Mouse (Mus musculus) spleen, postnatal 4 days (tissue): ENCODE results near the gene Alg9.

Experiments
- DNase-seq, 2 experiments: peaks; one replicate each; pipeline ENCODE4 v3.0.0; 2022; ENCODE audit warnings: low spot score in 2 of 2

Alg9 gene

DNA sequence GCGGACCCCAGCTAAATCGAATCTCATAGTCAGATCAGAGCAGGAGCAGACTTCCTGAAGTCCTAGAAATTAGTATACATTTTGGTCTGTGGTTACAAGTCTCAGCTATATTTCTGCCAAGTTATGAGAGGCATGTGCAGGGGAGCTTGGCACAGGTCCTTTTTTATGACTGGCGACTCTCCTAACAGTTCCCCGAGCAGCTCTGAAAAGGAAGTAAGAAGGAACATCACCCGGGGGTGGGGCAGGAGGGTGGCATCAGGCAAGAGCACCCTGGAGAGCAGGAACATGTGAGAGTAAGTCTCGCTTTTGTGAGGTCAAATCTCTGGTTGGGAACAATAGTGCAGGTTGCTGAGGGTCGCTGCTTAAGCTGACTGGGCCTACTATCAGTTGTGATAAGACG lies 75.9 kb downstream of the Alg9 start:
- DNase-seq, result no peak

- peak; percentile 71 to 83 for DNase-seq
These were observed 78.0 kb downstream of the Alg9 start for GRCm38 (mm10) chr9:50852634-50853349.

DNA sequence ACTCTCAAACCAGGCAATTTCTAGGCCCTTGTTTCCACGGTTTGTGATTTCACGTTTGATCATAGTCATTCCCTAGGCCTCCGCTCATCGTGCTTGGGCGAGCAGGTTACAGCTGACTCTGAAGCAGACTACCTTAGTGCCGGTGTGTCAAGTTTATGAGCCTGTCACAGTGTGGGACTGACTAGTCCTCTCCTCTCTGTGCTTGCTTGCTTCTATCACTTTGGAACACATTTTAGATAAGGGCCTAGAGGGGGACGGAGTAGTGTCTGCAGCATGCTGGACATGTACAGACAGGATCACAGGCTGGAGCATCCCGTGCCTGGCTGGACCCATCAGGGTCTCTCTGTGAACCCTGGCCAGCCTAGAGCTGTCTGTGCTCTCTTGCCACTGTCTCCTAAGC lies 79.6 kb downstream of the Alg9 start:
- DNase-seq, result peak; percentile 48 to 71

- DNase-seq, result peak; percentile 31 to 67
These were observed 80.4 kb downstream of the Alg9 start for GRCm38 (mm10) chr9:50855133-50855766.

DNA sequence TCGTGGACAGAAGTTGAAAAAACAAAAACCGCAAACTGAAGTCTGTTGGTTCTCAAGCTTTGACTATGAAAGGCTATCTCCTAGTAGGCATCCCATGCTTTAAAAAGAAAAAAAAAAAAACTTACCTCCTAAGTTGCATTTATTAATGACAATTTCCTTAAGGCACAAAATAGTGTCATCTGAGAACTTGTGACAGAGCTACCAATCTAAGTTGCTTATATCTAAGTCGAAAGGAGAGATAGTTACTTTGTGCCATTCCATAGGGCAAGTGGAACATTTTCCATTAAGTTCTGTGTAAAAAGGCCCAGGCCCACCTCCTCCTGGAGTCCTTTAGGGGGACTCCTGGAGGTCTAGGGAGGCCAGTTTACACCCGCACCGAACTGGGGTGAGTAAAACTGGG lies 81.0 kb downstream of the Alg9 start:
- DNase-seq, result no peak

GRCm38 (mm10) chr9:50856341-50857081 lies 81.7 kb downstream of the Alg9 start:
- peak; percentile 95 to 99 for DNase-seq

DNA sequence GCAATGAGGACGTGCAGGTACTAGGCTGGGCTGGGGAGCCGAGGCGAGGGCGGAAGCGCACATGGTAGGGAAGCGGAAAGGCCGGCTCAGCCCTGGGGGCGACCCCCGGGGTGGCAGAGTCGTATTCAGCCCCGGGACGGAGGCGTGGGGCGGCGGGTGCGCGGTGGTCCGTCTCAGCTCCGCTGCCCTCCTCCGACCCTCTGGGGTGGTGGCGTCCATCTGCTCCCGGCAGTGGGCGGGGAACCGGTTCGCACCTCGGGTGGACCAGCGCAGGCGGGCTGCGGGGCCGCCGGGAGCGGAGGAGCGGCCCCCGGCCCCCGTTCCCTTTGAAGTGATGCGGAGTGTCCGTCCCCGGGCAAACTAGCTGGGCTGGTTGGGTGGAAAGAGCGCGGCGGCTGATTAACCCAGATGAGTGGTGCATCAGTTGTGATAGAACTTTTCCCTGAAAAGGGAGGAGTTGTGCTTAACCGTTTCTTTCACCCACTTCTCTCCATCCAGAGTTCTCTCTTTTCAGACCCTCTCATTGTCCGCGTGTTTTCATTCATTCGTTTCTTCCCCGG lies 82.3 kb downstream of the Alg9 start:
- peak in 1 of 2 experiments; percentile 60 for DNase-seq

DNA sequence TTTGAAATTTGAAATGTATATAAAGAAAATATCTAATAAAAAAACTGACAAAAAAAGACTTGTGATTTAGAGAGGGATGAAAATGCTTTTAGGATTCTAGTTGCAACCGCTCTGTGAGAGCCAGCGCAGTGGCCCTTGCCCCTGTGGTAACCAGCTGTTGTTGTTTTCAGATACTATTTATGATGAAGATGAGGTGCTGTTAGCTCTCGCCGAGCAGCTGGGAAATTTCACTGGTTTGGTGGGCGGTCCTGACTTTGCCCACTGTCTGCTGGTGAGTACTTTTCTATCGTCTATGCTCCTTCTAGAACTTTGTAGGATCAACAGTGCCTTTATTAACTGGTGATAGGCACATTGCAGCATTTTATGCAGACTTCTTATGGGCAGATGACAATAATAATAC lies 83.9 kb downstream of the Alg9 start:
- DNase-seq, result no peak

DNA sequence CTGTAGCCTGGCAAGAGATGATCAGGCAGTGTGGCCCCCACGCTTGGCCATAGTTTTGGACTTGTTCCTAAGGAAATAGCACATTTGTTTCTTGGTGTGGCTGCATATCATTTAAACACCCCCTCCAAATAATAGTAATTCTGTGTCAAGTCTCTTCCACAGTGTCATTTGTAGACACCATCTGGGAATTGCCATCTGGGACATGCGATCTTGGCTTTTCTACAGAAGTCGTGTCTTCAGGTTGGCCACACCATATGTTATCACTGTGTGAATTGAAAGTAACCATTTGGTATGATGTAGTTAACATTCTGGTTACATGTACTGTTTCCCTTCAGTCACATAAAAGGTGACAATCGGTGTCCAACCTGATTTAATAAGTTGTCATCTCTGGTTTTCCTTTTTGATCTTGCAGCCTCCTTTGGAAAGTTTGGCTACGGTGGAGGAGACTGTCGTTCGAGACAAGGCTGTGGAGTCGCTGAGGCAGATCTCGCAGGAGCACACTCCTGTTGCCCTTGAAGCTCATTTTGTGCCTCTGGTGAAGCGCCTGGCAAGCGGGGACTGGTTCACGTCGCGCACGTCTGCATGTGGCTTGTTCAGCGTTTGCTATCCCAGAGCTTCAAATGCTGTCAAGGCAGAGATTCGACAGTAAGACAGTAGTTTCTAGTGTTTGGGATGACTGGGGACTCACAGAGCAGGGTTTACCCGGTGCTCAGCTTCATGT lies 86.5 kb downstream of the Alg9 start:
- no peak for DNase-seq

DNA sequence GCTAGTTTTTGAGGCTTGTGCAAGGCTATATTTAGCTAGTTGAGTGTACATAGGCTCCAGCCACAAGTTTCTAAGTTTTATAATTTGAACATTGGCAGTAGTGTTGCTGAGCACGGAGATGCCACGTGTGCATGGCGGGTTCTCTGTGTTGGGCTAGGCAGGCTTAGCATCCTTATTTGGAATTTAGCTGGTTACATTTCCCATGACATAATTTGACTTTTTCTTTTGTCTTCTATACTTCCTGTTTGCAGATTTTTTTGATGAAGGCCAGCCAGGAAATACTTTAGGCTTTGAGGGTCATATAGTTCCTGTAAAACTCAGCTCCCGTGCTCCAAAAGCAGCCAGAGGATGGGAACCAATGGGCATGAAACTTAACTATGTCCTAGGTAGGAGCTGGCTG lies 89.0 kb downstream of the Alg9 start:
- no peak for DNase-seq

DNA sequence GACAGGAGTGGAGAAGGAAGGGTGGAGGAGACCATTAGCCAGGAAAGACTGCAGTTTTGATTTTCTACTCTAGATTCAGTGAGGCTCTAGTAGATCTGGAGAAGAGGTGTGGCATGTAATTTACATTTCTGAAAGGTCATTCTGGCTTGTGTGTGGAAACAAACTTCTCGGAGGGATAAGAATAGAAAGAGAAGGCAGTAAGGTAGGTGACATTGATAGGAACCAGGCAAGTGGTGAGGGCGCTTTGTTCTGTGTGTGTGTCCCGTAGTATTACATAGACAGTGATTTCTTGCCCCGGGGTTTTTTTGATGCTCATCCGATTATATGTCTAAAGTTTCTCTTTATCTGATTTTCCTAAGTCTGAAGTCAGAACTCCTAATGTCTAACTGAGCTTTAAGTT lies 90.1 kb downstream of the Alg9 start:
- no peak for DNase-seq

GRCm38 (mm10) chr9:50865803-50866202 lies 91.0 kb downstream of the Alg9 start:
- DNase-seq, result no peak

DNA sequence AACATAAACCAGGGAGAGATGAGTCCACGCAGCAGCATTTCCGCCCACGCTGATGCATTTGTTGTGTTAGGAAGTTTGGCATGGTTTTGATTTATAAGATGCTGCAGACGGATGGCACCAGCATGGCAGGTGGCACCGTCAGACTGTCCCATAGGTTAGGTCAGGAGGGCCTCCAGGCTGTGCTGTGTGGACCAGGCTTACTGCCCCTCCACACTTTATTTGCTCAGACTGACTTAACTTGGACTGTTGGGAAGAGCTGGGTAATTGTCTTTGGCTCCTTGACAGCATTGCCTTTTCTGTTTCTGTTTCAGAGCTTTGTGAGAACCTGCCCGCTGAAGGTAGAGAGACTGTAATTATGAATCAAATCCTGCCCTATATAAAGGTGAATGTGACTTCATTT lies 92.2 kb downstream of the Alg9 start:
- DNase-seq, result no peak

GRCm38 (mm10) chr9:50868182-50868581 lies 93.4 kb downstream of the Alg9 start:
- no peak for DNase-seq

GRCm38 (mm10) chr9:50873210-50873609 lies 98.4 kb downstream of the Alg9 start:
- no peak for DNase-seq

DNA sequence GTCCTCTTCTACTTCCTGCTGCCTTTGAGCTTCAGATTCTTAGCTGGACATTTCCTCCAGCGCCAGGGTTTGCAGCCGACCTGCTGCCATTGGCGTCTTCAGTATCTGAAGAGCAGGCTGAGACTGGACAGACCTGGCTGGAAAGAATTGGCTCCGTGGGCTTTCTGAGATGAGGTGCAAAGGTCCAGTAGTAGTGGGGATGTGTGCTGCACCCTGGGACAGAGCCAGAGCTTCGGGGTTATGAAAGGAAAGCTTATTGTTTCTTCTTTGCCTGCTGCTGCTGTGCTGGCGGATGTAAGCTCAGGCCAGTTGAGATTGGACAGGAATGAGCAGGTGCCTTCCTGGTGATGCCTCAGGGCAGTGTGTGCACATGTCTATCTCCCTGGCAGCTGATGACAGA lies 99.2 kb downstream of the Alg9 start:
- DNase-seq, result no peak

DNA sequence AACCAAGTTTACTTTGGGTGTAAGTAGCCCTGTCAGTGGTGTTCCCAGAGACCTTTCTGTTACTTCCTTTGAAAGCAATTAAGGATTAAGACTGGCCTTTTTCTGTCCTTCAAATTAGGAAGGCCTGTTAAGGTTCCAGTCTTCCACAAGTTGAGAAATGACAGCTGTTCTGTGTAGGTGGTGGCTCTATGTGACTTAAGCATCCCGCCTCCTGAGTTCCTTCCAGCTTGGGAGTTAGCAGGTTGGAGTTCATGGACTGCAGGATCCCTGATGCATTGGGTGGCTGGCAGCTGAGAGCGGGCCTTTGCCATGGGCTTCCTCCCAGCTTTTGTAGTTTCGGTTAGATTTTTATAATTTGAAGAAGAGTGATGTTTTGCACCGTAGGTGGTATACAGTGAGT lies 100.7 kb downstream of the Alg9 start:
- no peak for DNase-seq

DNA sequence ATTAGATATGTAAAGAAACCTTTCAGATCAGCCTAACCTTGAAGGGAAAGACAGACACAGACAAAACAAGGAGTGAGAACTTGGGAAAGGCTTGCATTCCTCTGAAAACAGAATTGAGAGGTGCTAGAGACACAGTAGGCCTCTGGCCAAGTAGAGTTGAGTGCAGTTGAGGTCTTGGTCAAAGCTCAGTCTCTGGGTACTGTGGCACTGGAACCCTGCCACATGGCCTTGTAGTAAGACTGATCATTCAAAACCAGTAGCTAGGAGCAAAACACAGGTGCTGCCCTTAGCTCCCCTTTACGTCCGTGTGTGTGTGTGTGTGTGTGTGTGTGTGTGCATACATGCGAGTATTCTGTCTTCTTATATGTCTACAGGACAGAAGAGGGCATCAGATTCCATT lies 101.5 kb downstream of the Alg9 start:
- no peak for DNase-seq

GRCm38 (mm10) chr9:50877431-50877830 lies 102.6 kb downstream of the Alg9 start:
- no peak for DNase-seq

DNA sequence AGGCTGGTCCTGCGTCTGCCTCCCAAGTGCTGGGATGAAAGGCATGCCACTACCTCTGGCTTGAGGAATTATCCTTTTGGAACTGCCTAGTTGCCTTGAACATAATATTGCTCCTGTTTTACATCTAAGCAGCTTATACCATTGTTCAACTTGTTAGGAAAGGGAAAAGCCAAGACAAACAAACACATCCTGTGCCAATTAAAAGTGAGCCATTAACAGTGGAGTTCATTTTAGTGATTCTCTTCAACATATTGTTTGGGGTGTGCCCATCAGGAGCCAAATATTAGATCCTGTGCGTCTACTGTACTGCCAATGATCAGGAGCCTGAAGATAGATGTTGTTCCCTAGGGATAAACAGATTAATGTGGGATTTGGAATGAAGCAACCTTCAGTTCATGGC lies 107.4 kb downstream of the Alg9 start:
- DNase-seq, result no peak

GRCm38 (mm10) chr9:50884093-50884492 lies 109.3 kb downstream of the Alg9 start:
- DNase-seq, result no peak
